Mouse (Mus musculus): Measurements from ENCODE around the gene Spdya. TPM values are rescaled to one million over a fixed set of nuclear protein-coding genes. Genes with fewer than 3 reads are reported as not detected.
"Not testable (repeated sequence)": the region's sequence is repeated elsewhere in the genome, so short reads cannot be mapped to it uniquely, and the experiment has no call there.

The Spdya gene
- polyA plus RNA-seq, 1 experiment: not detected

DNA sequence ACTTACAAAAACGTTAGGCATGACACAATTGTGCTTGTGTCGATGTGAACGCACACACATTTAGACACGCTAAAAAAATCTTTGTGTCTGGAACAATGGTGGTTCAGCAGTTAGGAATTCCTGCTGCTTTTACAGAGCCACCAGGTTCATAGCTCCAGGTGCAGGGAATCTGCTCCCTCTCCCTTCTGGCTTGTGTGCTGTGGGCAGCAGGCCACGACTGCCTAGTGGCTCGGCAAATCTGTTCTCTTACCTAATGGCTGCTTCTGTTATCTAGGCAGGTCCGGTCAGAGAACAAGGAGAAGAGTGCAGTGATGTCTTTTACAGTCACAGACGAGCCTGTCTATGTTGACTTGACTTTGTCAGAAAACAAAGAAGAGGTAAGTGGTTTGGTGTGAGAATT, 81.5 kb downstream of the Spdya start:
- 79% methylated on average over 8 of the region's 8 CpGs for WGBS
- no peak overlapping the region for H3K4me3 ChIP-seq (ENCODE audit: low read depth, low read length)
- H3K27ac ChIP-seq (ENCODE audit: insufficient read depth, low read depth, low read length): no peak overlapping the region
- H3K27me3 ChIP-seq (ENCODE audit: control insufficient read depth, insufficient read depth, low read length): no peaks in the 10 kb centered on the region
- no peak for TF ChIP-seq CTCF (IDR thresholded peaks at IDR 0.05; ENCODE audit: extremely low read depth, insufficient read length, insufficient replicate concordance, low read depth, low read length)
- no peak for TF ChIP-seq POLR2A (IDR thresholded peaks at IDR 0.05; ENCODE audit: low read depth, low read length)
- peaks cover 50% of the 10 kb centered on the region for H3K36me3 ChIP-seq (ENCODE audit: control insufficient read depth, insufficient read depth, low read length)
- peaks cover 3% of the 10 kb centered on the region; the same call in 1 of the 2 replicates for H3K4me1 ChIP-seq (ENCODE audit: control insufficient read depth, insufficient read depth, insufficient read length, low read length)

GRCm38 (mm10) chr17:71636786-71637185, 84.9 kb downstream of the Spdya start:
- H3K4me3 ChIP-seq (ENCODE audit: low read depth, low read length): no peak overlapping the region
- 85% methylated on average over 8 of the region's 8 CpGs for WGBS
- H3K27ac ChIP-seq (ENCODE audit: insufficient read depth, low read depth, low read length): no peak overlapping the region
- H3K36me3 ChIP-seq (ENCODE audit: control insufficient read depth, insufficient read depth, low read length): peaks cover 53% of the 10 kb centered on the region
- peaks cover 3% of the 10 kb centered on the region; the same call in 1 of the 2 replicates for H3K4me1 ChIP-seq (ENCODE audit: control insufficient read depth, insufficient read depth, insufficient read length, low read length)
- TF ChIP-seq POLR2A (IDR thresholded peaks at IDR 0.05; ENCODE audit: low read depth, low read length) (no peak), CTCF (IDR thresholded peaks at IDR 0.05; ENCODE audit: extremely low read depth, insufficient read length, insufficient replicate concordance, low read depth, low read length) (no peak)
- H3K27me3 ChIP-seq (ENCODE audit: control insufficient read depth, insufficient read depth, low read length): no peaks in the 10 kb centered on the region

GRCm38 (mm10) chr17:71637750-71638265, 85.9 kb downstream of the Spdya start:
- H3K4me1 ChIP-seq (ENCODE audit: control insufficient read depth, insufficient read depth, insufficient read length, low read length): peaks cover 3% of the 10 kb centered on the region; the same call in 1 of the 2 replicates
- WGBS: 63% methylated on average over 4 of the region's 4 CpGs
- TF ChIP-seq POLR2A (IDR thresholded peaks at IDR 0.05; ENCODE audit: low read depth, low read length) (no peak), CTCF (IDR thresholded peaks at IDR 0.05; ENCODE audit: extremely low read depth, insufficient read length, insufficient replicate concordance, low read depth, low read length) (no peak)
- no peak overlapping the region for H3K27ac ChIP-seq (ENCODE audit: insufficient read depth, low read depth, low read length)
- no peaks in the 10 kb centered on the region for H3K27me3 ChIP-seq (ENCODE audit: control insufficient read depth, insufficient read depth, low read length)
- H3K36me3 ChIP-seq (ENCODE audit: control insufficient read depth, insufficient read depth, low read length): peaks cover 54% of the 10 kb centered on the region
- H3K4me3 ChIP-seq (ENCODE audit: low read depth, low read length): no peak overlapping the region

DNA sequence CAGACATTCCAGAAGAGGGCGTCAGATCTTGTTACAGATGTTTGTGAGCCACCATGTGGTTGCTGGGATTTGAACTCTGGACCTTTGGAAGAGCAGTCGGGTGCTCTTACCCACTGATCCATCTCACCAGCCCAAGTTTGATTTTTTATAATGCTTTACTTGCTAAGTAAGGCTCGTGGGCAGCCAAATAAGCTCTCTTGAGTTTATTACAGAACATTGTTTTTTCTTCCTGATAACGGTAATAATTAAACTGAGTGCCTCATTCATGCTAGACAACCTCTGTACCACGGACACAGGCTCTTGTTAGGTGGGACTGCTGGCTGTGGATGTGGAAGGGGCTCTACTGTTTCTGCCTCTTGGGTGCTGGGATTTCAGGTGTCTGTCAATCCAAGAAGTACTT, 87.2 kb downstream of the Spdya start:
- H3K4me3 ChIP-seq (ENCODE audit: low read depth, low read length); H3K4me1 ChIP-seq (ENCODE audit: control insufficient read depth, insufficient read depth, insufficient read length, low read length); H3K27me3 ChIP-seq (ENCODE audit: control insufficient read depth, insufficient read depth, low read length); H3K27ac ChIP-seq (ENCODE audit: insufficient read depth, low read depth, low read length): not testable (repeated sequence)
- H3K36me3 ChIP-seq (ENCODE audit: control insufficient read depth, insufficient read depth, low read length): peaks cover 49% of the 10 kb centered on the region
- 17% methylated on average over 5 of the region's 5 CpGs for WGBS

Other genes with a start within 250 kb of the Spdya start
- gene Emilin2, start 240.1 kb upstream of the Spdya start, polyA plus RNA-seq (2012; rRNA removed): 0.85 and 2.7 TPM in 2 replicates
- gene Gm4707, start 92.1 kb upstream of the Spdya start, polyA plus RNA-seq (2012; rRNA removed): 0.10 and 0.20 TPM in 2 replicates
- 1.4 and 2.3 TPM in 2 replicates for gene Smchd1, start 76.7 kb upstream of the Spdya start, polyA plus RNA-seq (2012; rRNA removed)
- 0.08 TPM in 2 replicates for gene Ndc80, start 25.2 kb upstream of the Spdya start, polyA plus RNA-seq (2012; rRNA removed)
- 1.4 and 2.8 TPM in 2 replicates for gene Wdr43, start 63.8 kb downstream of the Spdya start, polyA plus RNA-seq (2012; rRNA removed)
- gene Togaram2, start 121.2 kb downstream of the Spdya start, polyA plus RNA-seq (2012; rRNA removed): 0.16 and 0.22 TPM in 2 replicates
- not detected in 2 replicates for gene Pcare, start 200.8 kb downstream of the Spdya start, polyA plus RNA-seq (2012; rRNA removed)
- 0.62 and 0.72 TPM in 2 replicates for gene Clip4, start 216.4 kb downstream of the Spdya start, polyA plus RNA-seq (2012; rRNA removed)